In the genomic region with DNA sequence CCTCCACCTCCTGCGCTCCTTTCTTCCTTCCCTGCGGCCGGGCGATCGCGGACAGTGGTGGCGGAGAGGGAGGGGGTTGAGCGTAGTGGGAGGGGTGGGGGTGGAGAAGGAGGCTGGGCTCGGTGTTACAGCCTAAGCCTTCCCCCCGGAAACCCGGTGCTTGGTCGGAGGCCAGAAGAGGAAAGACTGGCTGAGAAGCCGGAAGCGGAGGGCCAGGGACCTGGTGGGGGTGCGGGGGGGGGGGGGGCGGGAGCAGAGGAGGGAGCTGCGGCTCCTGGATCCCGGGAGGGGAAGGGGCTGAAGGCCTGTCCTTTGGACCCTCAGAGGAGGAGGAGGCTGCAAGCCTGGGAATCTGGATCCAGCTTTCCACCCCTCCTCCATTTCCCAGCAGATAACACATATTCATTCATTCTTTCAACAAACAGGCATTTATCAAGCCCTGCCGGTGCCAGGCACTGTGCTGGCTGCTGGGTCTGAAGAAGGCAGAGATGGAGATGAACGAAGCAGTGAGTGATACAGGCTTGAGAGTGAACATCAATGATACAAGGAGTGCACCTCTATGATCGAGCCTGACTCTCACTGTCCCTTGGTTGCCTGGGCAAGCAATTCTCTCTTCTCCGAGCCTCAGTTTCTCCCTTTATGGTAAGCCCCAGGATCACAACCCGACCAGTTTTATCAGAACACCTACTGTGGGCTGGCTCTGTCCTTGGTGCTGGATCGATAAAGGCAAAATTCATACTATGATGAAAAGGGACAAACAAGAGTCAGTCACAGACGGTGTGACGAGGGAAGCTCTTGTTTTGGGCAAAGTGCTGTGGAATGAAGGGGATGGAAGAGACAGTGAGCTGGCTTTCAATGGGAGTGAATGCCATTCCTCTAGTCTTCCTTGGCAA, we compare ENCODE assay signal across 8 mouse cellular contexts. TPM values are rescaled to one million over a fixed set of nuclear protein-coding genes. Genes with fewer than 3 reads are reported as not detected.
DNase-seq lines count a peak whose midpoint lies in the region; ATAC-seq and TF ChIP-seq lines count a peak whose summit lies in the region.

A gene (minus strand): TSS at position 156 of the 893 bp plus-strand sequence.

- peak within 1 kb of the TSS; percentile 79 for H3K9ac ChIP-seq in heart, embryonic 12.5 days
- peak within 1 kb of the TSS; percentile 90 for H3K9ac ChIP-seq in kidney, embryonic 16.5 days (replicated peaks; ENCODE audit: low read length)
- H3K9ac ChIP-seq in liver, embryonic 11.5 days (ENCODE audit: low read depth, low read length): peak within 1 kb of the TSS; percentile 57
- peak within 1 kb of the TSS; percentile 81 for H3K9ac ChIP-seq in stomach, embryonic 15.5 days

- H3K9me3 ChIP-seq in heart, embryonic 12.5 days (replicated peaks): no peaks in the 10 kb centered on the region; the same call in 1 of the 2 replicates
- H3K9me3 ChIP-seq in kidney, embryonic 16.5 days (ENCODE audit: low read length): peaks cover 18% of the 10 kb centered on the region
- H3K9me3 ChIP-seq in liver, embryonic 11.5 days (ENCODE audit: control insufficient read depth, low read length): no peaks in the 10 kb centered on the region
- no peaks in the 10 kb centered on the region for H3K9me3 ChIP-seq in stomach, embryonic 15.5 days

- H3K27me3 ChIP-seq in C2C12 (ENCODE audit: control insufficient read depth, insufficient read depth, insufficient read length): no peaks in the 10 kb centered on the region
- H3K27me3 ChIP-seq in heart, embryonic 12.5 days (replicated peaks): peaks cover 31% of the 10 kb centered on the region
- H3K27me3 ChIP-seq in kidney, embryonic 16.5 days (ENCODE audit: insufficient read depth, low read length): no peaks in the 10 kb centered on the region
- H3K27me3 ChIP-seq in liver, embryonic 11.5 days (replicated peaks; ENCODE audit: control insufficient read depth, insufficient read depth, low read length): peaks cover 46% of the 10 kb centered on the region
- H3K27me3 ChIP-seq in stomach, embryonic 15.5 days (replicated peaks): no peaks in the 10 kb centered on the region

- TF ChIP-seq CTCF in C2C12 (IDR thresholded peaks at IDR 0.05; ENCODE audit: control insufficient read depth, insufficient read depth, insufficient read length): no peak
- TF ChIP-seq CTCF in embryonic fibroblast, embryonic 13.5 days (IDR thresholded peaks at IDR 0.05; ENCODE audit: borderline replicate concordance, insufficient read depth, low read length): no peak

- no peaks in the 10 kb centered on the region for H3K36me3 ChIP-seq in C2C12 (ENCODE audit: control insufficient read depth, insufficient read depth)
- peaks cover 32% of the 10 kb centered on the region for H3K36me3 ChIP-seq in heart, embryonic 12.5 days
- peaks cover 27% of the 10 kb centered on the region for H3K36me3 ChIP-seq in kidney, embryonic 16.5 days (ENCODE audit: insufficient read depth, low read length)
- peaks cover 5% of the 10 kb centered on the region; the same call in 1 of the 2 replicates for H3K36me3 ChIP-seq in liver, embryonic 11.5 days (ENCODE audit: control insufficient read depth, insufficient read depth, low read length)
- H3K36me3 ChIP-seq in stomach, embryonic 15.5 days: peaks cover 20% of the 10 kb centered on the region

- H3K4me2 ChIP-seq in heart, embryonic 12.5 days: peak within 1 kb of the TSS; percentile 73
- peak within 1 kb of the TSS; percentile 86 for H3K4me2 ChIP-seq in kidney, embryonic 16.5 days (replicated peaks; ENCODE audit: low read depth, low read length)
- H3K4me2 ChIP-seq in liver, embryonic 11.5 days: peak within 1 kb of the TSS; percentile 65
- peak within 1 kb of the TSS; percentile 69 for H3K4me2 ChIP-seq in stomach, embryonic 15.5 days

- peak within 1 kb of the TSS; percentile 72 for H3ac ChIP-seq in C2C12 (ENCODE audit: control insufficient read depth, insufficient read length, low read depth)

- peak; percentile 81 for ATAC-seq in heart, embryonic 12.5 days (ENCODE audit: insufficient number of reproducible peaks, low FRiP score)
- ATAC-seq in kidney, embryonic 16.5 days (ENCODE audit: low FRiP score, low TSS enrichment): peak; percentile 84
- ATAC-seq in liver, embryonic 11.5 days (replicated peaks; ENCODE audit: low FRiP score): peak; percentile 74
- peak; percentile 86 for ATAC-seq in stomach, embryonic 15.5 days (ENCODE audit: insufficient read depth, low FRiP score, low read depth)

- H3K4me1 ChIP-seq in embryonic fibroblast, embryonic 13.5 days (ENCODE audit: control insufficient read depth, insufficient read depth, low read length): no peaks in the 10 kb centered on the region
- H3K4me1 ChIP-seq in heart, embryonic 12.5 days (replicated peaks): peaks cover 28% of the 10 kb centered on the region
- peaks cover 18% of the 10 kb centered on the region for H3K4me1 ChIP-seq in kidney, embryonic 16.5 days (ENCODE audit: insufficient read depth, low read length)
- H3K4me1 ChIP-seq in liver, embryonic 11.5 days (replicated peaks; ENCODE audit: control insufficient read depth, insufficient read depth, low read length): peaks cover 5% of the 10 kb centered on the region; the same call in 1 of the 2 replicates
- H3K4me1 ChIP-seq in stomach, embryonic 15.5 days: peaks cover 19% of the 10 kb centered on the region

- peak within 1 kb of the TSS; percentile 58 for H3K27ac ChIP-seq in embryonic fibroblast, embryonic 13.5 days (ENCODE audit: insufficient read depth, low read length)
- H3K27ac ChIP-seq in heart, embryonic 12.5 days (ENCODE audit: poor library complexity, severe bottlenecking): peak within 1 kb of the TSS; percentile 68
- peak within 1 kb of the TSS; percentile 72 for H3K27ac ChIP-seq in kidney, embryonic 16.5 days (ENCODE audit: low read length)
- H3K27ac ChIP-seq in liver, embryonic 11.5 days (ENCODE audit: low read depth, low read length): peak within 1 kb of the TSS; percentile 38; the same call in 1 of the 2 replicates
- H3K27ac ChIP-seq in stomach, embryonic 15.5 days: peak within 1 kb of the TSS; percentile 78

- peak; percentile 90 for DNase-seq in adrenal gland, postnatal 4 days (ENCODE audit: low spot score in 2 of 2)
- peak; percentile 81 for DNase-seq in liver, embryonic 11.5 days (ENCODE audit: low spot score)
- DNase-seq in naive thymus-derived CD4-positive, alpha-beta T cell, adult 2 months (ENCODE audit: low read depth): peak; percentile 86

- H3K79me2 ChIP-seq in C2C12 (ENCODE audit: control insufficient read depth, insufficient read depth): peaks cover 6% of the 10 kb centered on the region

- WGBS in heart, embryonic 12.5 days: 5% methylated on average over 18 of the region's 26 CpGs
- 7% methylated on average over 16 of the region's 26 CpGs for WGBS in kidney, embryonic 16.5 days
- WGBS in liver, embryonic 11.5 days: 6% methylated on average over 22 of the region's 26 CpGs
- 5% methylated on average over 17 of the region's 26 CpGs for WGBS in stomach, embryonic 15.5 days

- TF ChIP-seq POLR2A in embryonic fibroblast, embryonic 13.5 days (IDR thresholded peaks at IDR 0.05; ENCODE audit: low read depth, low read length): peak; percentile 72

- H3K4me3 ChIP-seq in C2C12 (ENCODE audit: insufficient read depth, poor library complexity, severe bottlenecking): peak within 1 kb of the TSS; percentile 43
- peak within 1 kb of the TSS; percentile 74 for H3K4me3 ChIP-seq in embryonic fibroblast, embryonic 13.5 days (ENCODE audit: insufficient read depth, low read length)
- H3K4me3 ChIP-seq in heart, embryonic 12.5 days: peak within 1 kb of the TSS; percentile 60
- H3K4me3 ChIP-seq in kidney, embryonic 16.5 days (ENCODE audit: low read length): peak within 1 kb of the TSS; percentile 85
- peak within 1 kb of the TSS; percentile 57 for H3K4me3 ChIP-seq in liver, embryonic 11.5 days (ENCODE audit: low read depth, low read length)
- H3K4me3 ChIP-seq in stomach, embryonic 15.5 days (replicated peaks): peak within 1 kb of the TSS; percentile 72

- no peaks in the 10 kb centered on the region for H3K79me3 ChIP-seq in C2C12 (ENCODE audit: low read depth)

TF ChIP-seq in C2C12, 6 proteins besides CTCF, POLR2A, EP300 and RAD21:
- TF ChIP-seq MYOG (IDR thresholded peaks at IDR 0.05; ENCODE audit: control insufficient read depth, extremely low read depth, insufficient read length): no peak
- TF ChIP-seq CEBPB (IDR thresholded peaks at IDR 0.05; ENCODE audit: low read depth): no peak
- TF ChIP-seq MAX (IDR thresholded peaks at IDR 0.05): no peak
- TF ChIP-seq MYOD1 (IDR thresholded peaks at IDR 0.05; ENCODE audit: control insufficient read depth, insufficient read length, low read depth): no peak
- no peak for TF ChIP-seq FOSL1 (IDR thresholded peaks at IDR 0.05; ENCODE audit: insufficient read depth, low read length, poor library complexity, severe bottlenecking)
- TF ChIP-seq USF1 (IDR thresholded peaks at IDR 0.05; ENCODE audit: low read depth): no peak

RNA-seq across cellular contexts. Expression of the gene that starts here (rescaled TPM):
- 10.1 TPM for polyA plus RNA-seq in C2C12 (2012; fragmentation: generic; extraction: Trizol)
- 10 to 100 TPM; 34.1 to 35.2 TPM for total RNA-seq in adrenal gland, postnatal 4 days (2021)
- 11.0 and 15.6 TPM in 2 replicates for polyA plus RNA-seq in embryonic fibroblast, embryonic 13.5 days (2011; ENCODE audit: insufficient read length, low read depth, missing spikeins)
- polyA plus RNA-seq in heart, embryonic 12.5 days (2016; fragmentation: Nextera tagmentation; extraction: Ambion mirVana): 26.0 and 29.3 TPM in 2 replicates
- polyA plus RNA-seq in kidney, embryonic 16.5 days (2015; fragmentation: Nextera tagmentation; extraction: Ambion mirVana): 31.3 and 40.5 TPM in 2 replicates
- 13.7 and 16.8 TPM in 2 replicates for polyA plus RNA-seq in liver, embryonic 11.5 days (2014; fragmentation: Nextera tagmentation; extraction: Ambion mirVana)
- polyA plus RNA-seq in stomach, embryonic 15.5 days (2015; fragmentation: Nextera tagmentation; extraction: Ambion mirVana): 32.2 and 34.1 TPM in 2 replicates

Comparison
In these comparisons a context has a peak if more than half of its experiments do, and no peak if none do; other contexts are left out.
1. Peak in every context shown above with its lines: DNase-seq, ATAC-seq, H3K4me3 ChIP-seq and H3K27ac ChIP-seq.